Mouse (Mus musculus): Measurements from ENCODE around the gene Gm45785. TPM values are rescaled to one million over a fixed set of nuclear protein-coding genes. Genes with fewer than 3 reads are reported as not detected.
A peak's percentile ranks its signal among the peaks of the same experiment; 100 is the strongest.

Gm45785 gene
- polyA plus RNA-seq, 1 experiment from 2014 or later, result not detected

- Histone ChIP-seq H3K36me3 (replicated peaks; ENCODE audit: insufficient read depth, low read length) (peaks cover 27% of the 10 kb centered on the region), H3K27ac (ENCODE audit: low read depth) (peak within 1 kb of the TSS; percentile 93), H3K9ac (replicated peaks) (peak within 1 kb of the TSS; percentile 90), H3K9me3 (ENCODE audit: low read length) (no peaks in the 10 kb centered on the region), H3K4me2 (ENCODE audit: low read depth, low read length) (peak within 1 kb of the TSS; percentile 89), H3K4me3 (ENCODE audit: low read depth, low read length) (peak within 1 kb of the TSS; percentile 88), H3K27me3 (ENCODE audit: insufficient read depth, low read length) (no peaks in the 10 kb centered on the region), H3K4me1 (ENCODE audit: insufficient read depth) (peaks cover 22% of the 10 kb centered on the region)
- peak; percentile 88 for ATAC-seq
- WGBS (ENCODE audit: insufficient replicate concordance), result 2% methylated on average over 59 of the region's 59 CpGs
- no peak for TF ChIP-seq CTCF (IDR thresholded peaks at IDR 0.05; ENCODE audit: low read depth)
- DNase-seq, result peak; percentile 95
Measured at GRCm38 (mm10) chr7:140881696-140882468, 25.8 kb upstream of the Gm45785 start, which contains the start of the genes Psmd13 and Sirt3. Gene Psmd13, plus strand, starts transcription at chr7:140881968. Gene Sirt3, minus strand, starts transcription at chr7:140882309.

- H3K4me1 ChIP-seq (ENCODE audit: insufficient read depth), result peaks cover 22% of the 10 kb centered on the region
- H3K4me2 ChIP-seq (ENCODE audit: low read depth, low read length), result peak overlapping the region; percentile 89
- H3K9ac ChIP-seq (replicated peaks), result peak overlapping the region; percentile 90
- 2% methylated on average over 8 of the region's 8 CpGs for WGBS (ENCODE audit: insufficient replicate concordance)
- peak overlapping the region; percentile 93 for H3K27ac ChIP-seq (ENCODE audit: low read depth)
- H3K9me3 ChIP-seq (ENCODE audit: low read length), result no peaks in the 10 kb centered on the region
- H3K4me3 ChIP-seq (ENCODE audit: low read depth, low read length), result peak overlapping the region; percentile 88
- DNase-seq (no peak), ATAC-seq (peak; percentile 9; the same call in 1 of the 2 replicates)
- H3K36me3 ChIP-seq (replicated peaks; ENCODE audit: insufficient read depth, low read length), result peaks cover 19% of the 10 kb centered on the region
- no peak for TF ChIP-seq CTCF (IDR thresholded peaks at IDR 0.05; ENCODE audit: low read depth)
- TF ChIP-seq EP300 (IDR thresholded peaks at IDR 0.05; ENCODE audit: low read depth), result no peak
- H3K27me3 ChIP-seq (ENCODE audit: insufficient read depth, low read length), result no peaks in the 10 kb centered on the region
Measured at GRCm38 (mm10) chr7:140880865-140881515, 24.9 kb upstream of the Gm45785 start.

DNA sequence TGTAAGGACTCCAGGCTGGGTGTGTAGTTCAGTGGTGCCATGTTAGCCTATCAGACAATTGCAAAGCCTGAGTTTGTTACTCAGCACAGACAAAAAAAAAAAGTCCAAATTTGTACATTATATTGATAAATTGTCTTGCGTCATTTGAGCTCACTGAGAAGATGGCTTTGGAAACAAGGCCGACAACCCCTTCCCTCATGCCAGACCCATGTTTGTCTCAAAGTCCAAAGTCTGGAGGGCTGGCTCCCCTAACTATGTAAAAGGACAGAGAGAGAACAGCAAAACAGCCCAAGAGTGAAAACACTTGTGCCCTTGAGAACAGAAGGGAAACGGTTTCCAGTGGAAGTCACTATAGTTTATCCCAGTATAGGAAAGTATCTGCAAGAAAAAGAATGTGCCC lies 24.3 kb upstream of the Gm45785 start:
- Histone ChIP-seq H3K36me3 (replicated peaks; ENCODE audit: insufficient read depth, low read length) (peaks cover 17% of the 10 kb centered on the region), H3K4me2 (ENCODE audit: low read depth, low read length) (peak overlapping the region; percentile 89), H3K4me3 (ENCODE audit: low read depth, low read length) (peak overlapping the region; percentile 88; the same call in 1 of the 2 replicates), H3K4me1 (ENCODE audit: insufficient read depth) (peaks cover 22% of the 10 kb centered on the region), H3K27ac (ENCODE audit: low read depth) (peak overlapping the region; percentile 93), H3K9me3 (ENCODE audit: low read length) (no peaks in the 10 kb centered on the region), H3K9ac (replicated peaks) (peak overlapping the region; percentile 90; the same call in 1 of the 2 replicates), H3K27me3 (ENCODE audit: insufficient read depth, low read length) (no peaks in the 10 kb centered on the region)
- peak; percentile 46 for DNase-seq
- 28% methylated on average over 3 of the region's 3 CpGs for WGBS (ENCODE audit: insufficient replicate concordance)
- peak; percentile 66 for ATAC-seq
- TF ChIP-seq EP300 (IDR thresholded peaks at IDR 0.05; ENCODE audit: low read depth) (peak; percentile 74), CTCF (IDR thresholded peaks at IDR 0.05; ENCODE audit: low read depth) (no peak)

GRCm38 (mm10) chr7:140879355-140879754 lies 23.2 kb upstream of the Gm45785 start:
- Histone ChIP-seq H3K4me3 (ENCODE audit: low read depth, low read length) (no peak overlapping the region), H3K36me3 (replicated peaks; ENCODE audit: insufficient read depth, low read length) (peaks cover 23% of the 10 kb centered on the region), H3K27ac (ENCODE audit: low read depth) (peak overlapping the region; percentile 93), H3K9ac (replicated peaks) (peak overlapping the region; percentile 47), H3K27me3 (ENCODE audit: insufficient read depth, low read length) (no peaks in the 10 kb centered on the region), H3K4me2 (ENCODE audit: low read depth, low read length) (peak overlapping the region; percentile 89), H3K9me3 (ENCODE audit: low read length) (no peaks in the 10 kb centered on the region), H3K4me1 (ENCODE audit: insufficient read depth) (peaks cover 25% of the 10 kb centered on the region)
- no peak for ATAC-seq
- TF ChIP-seq CTCF (IDR thresholded peaks at IDR 0.05; ENCODE audit: low read depth) (no peak), EP300 (IDR thresholded peaks at IDR 0.05; ENCODE audit: low read depth) (no peak)
- whole genome bisulfite sequencing (ENCODE audit: insufficient replicate concordance), result 32% methylated on average over 7 of the region's 7 CpGs
- DNase-seq, result no peak

DNA sequence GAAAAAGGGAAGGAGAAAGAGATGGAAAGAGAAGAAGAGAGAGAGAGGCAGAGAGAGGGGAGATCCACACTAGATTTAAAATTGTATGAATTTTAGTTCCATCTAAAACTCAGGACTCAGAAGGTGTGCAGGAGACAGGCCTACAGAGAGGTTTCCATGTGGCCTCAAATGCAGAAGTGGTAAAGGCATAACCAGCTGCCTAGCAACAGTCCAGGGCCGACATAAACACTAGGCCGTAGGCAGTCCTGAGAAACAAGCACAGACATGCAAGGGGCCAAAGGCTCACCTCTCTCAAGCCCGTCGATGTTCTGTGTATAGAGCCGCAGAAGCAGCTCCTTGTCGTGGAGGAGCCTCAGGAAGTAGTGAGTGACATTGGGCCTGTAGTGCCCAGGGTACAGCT lies 21.2 kb upstream of the Gm45785 start:
- DNase-seq (no peak), ATAC-seq (no peak)
- TF ChIP-seq EP300 (IDR thresholded peaks at IDR 0.05; ENCODE audit: low read depth), result no peak
- TF ChIP-seq CTCF (IDR thresholded peaks at IDR 0.05; ENCODE audit: low read depth), result no peak
- Histone ChIP-seq H3K36me3 (replicated peaks; ENCODE audit: insufficient read depth, low read length) (peaks cover 25% of the 10 kb centered on the region), H3K4me1 (ENCODE audit: insufficient read depth) (peaks cover 20% of the 10 kb centered on the region), H3K4me2 (ENCODE audit: low read depth, low read length) (no peak overlapping the region), H3K27ac (ENCODE audit: low read depth) (no peak overlapping the region), H3K27me3 (ENCODE audit: insufficient read depth, low read length) (no peaks in the 10 kb centered on the region), H3K9ac (replicated peaks) (no peak overlapping the region), H3K4me3 (ENCODE audit: low read depth, low read length) (no peak overlapping the region), H3K9me3 (ENCODE audit: low read length) (no peaks in the 10 kb centered on the region)
- WGBS (ENCODE audit: insufficient replicate concordance), result 48% methylated on average over 6 of the region's 6 CpGs

DNA sequence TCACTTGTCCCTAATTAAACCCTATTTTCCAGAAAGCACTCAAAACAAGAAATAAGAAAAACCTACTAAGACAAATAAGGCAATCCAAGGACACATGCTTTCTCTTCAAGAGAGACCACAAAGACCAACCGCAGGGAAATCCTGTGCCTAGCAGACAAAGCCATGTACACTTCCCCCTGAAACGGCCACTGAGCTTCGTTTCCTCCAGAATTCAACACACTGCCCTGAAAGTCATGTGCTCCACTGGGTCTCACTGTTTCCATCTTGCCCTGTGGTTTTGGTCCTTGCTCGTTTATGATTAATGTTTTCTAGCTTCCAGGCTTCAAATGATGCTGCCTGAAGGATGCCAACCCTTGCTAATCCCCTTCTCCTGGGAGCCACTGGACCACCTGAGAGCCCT lies 18.1 kb upstream of the Gm45785 start:
- peaks cover 14% of the 10 kb centered on the region for H3K4me1 ChIP-seq (ENCODE audit: insufficient read depth)
- H3K9me3 ChIP-seq (ENCODE audit: low read length), result no peaks in the 10 kb centered on the region
- H3K27me3 ChIP-seq (ENCODE audit: insufficient read depth, low read length), result no peaks in the 10 kb centered on the region
- no peak overlapping the region for H3K4me2 ChIP-seq (ENCODE audit: low read depth, low read length)
- H3K36me3 ChIP-seq (replicated peaks; ENCODE audit: insufficient read depth, low read length), result peaks cover 39% of the 10 kb centered on the region
- ATAC-seq (peak; percentile 46; the same call in 1 of the 2 replicates), DNase-seq (no peak)
- WGBS (ENCODE audit: insufficient replicate concordance), result 44% methylated on average over 4 of the region's 4 CpGs
- no peak overlapping the region for H3K9ac ChIP-seq (replicated peaks)
- no peak for TF ChIP-seq EP300 (IDR thresholded peaks at IDR 0.05; ENCODE audit: low read depth)
- TF ChIP-seq CTCF (IDR thresholded peaks at IDR 0.05; ENCODE audit: low read depth), result no peak
- no peak overlapping the region for H3K4me3 ChIP-seq (ENCODE audit: low read depth, low read length)
- H3K27ac ChIP-seq (ENCODE audit: low read depth), result peak overlapping the region; percentile 48; the same call in 1 of the 2 replicates
